11 mouse cellular contexts compared by ENCODE assay signal in genomic region chr4:14145461-14145860, GRCm38 (mm10).
DNase-seq lines count a peak whose midpoint lies in the region; ATAC-seq and TF ChIP-seq lines count a peak whose summit lies in the region.
"Had no signal": no experiment of that assay in that cellular context is flagged by ENCODE, and none has a peak within 500 bp of the region (broad histone marks: within the 10 kb centered on the region; RNA-seq: fewer than 3 reads in every experiment).

No protein-coding gene starts in this region.

- ATAC-seq in neural tube, embryonic 15.5 days (ENCODE audit: low FRiP score): no peak

- intact Hi-C loops in gastrocnemius, postnatal 14 days (cut with DNase I; ENCODE audit: low total_unique reads): no loop called here
- intact Hi-C loops in left cerebral cortex, adult 2 months (cut with DNase I): no loop called here

- H3K27ac ChIP-seq in neural tube, embryonic 15.5 days (replicated peaks): no peak overlapping the region
- no peak overlapping the region for H3K27ac ChIP-seq in embryonic facial prominence, embryonic 10.5 days (replicated peaks)
- H3K27ac ChIP-seq in left cerebral cortex, adult 2 months: no peak overlapping the region
- H3K27ac ChIP-seq: neural tube, embryonic 12.5 days; stomach, embryonic 15.5 days had no signal

- no peaks in the 10 kb centered on the region for H3K36me3 ChIP-seq in neural tube, embryonic 15.5 days
- H3K36me3 ChIP-seq in embryonic facial prominence, embryonic 10.5 days (replicated peaks): no peaks in the 10 kb centered on the region
- H3K36me3 ChIP-seq: neural tube, embryonic 12.5 days; stomach, embryonic 15.5 days had no signal

- no peaks in the 10 kb centered on the region for H3K27me3 ChIP-seq in neural tube, embryonic 15.5 days (replicated peaks)
- no peaks in the 10 kb centered on the region for H3K27me3 ChIP-seq in embryonic facial prominence, embryonic 10.5 days (replicated peaks; ENCODE audit: low read depth, poor library complexity, severe bottlenecking)
- H3K27me3 ChIP-seq: neural tube, embryonic 12.5 days; stomach, embryonic 15.5 days had no signal

- 66% methylated on average over 5 of the region's 5 CpGs for WGBS in neural tube, embryonic 15.5 days
- WGBS in embryonic facial prominence, embryonic 10.5 days: 47% methylated on average over 5 of the region's 5 CpGs

- no peaks in the 10 kb centered on the region for H3K4me1 ChIP-seq in neural tube, embryonic 15.5 days
- H3K4me1 ChIP-seq in embryonic facial prominence, embryonic 10.5 days: no peaks in the 10 kb centered on the region
- H3K4me1 ChIP-seq: neural tube, embryonic 12.5 days; stomach, embryonic 15.5 days had no signal

- peak; percentile 23 for DNase-seq in gastrocnemius, postnatal 14 days
- DNase-seq in gastrocnemius, adult 8-10 months (ENCODE audit: low spot score in 2 of 2): no peak
- DNase-seq in neural tube, embryonic 10.5 days (ENCODE audit: extremely low spot score, low spot score): peak; percentile 47
- peak; percentile 74 for DNase-seq in embryonic facial prominence, embryonic 10.5 days (ENCODE audit: low spot score)
- peak; percentile 18 for DNase-seq in ovary, postnatal 14 days (ENCODE audit: low spot score)
- no peak for DNase-seq in spleen, postnatal 36 days (ENCODE audit: low spot score in 2 of 2)
- DNase-seq in left cerebral cortex, adult 2 months (ENCODE audit: extremely low spot score in 1 of 2, low spot score in 2 of 2): no peak
- DNase-seq: cerebellum, adult 9-11 months had no signal

- no peak overlapping the region for H3K9ac ChIP-seq in neural tube, embryonic 15.5 days (replicated peaks)
- H3K9ac ChIP-seq: neural tube, embryonic 12.5 days; stomach, embryonic 15.5 days had no signal

- H3K4me2 ChIP-seq in neural tube, embryonic 15.5 days: no peak overlapping the region
- H3K4me2 ChIP-seq: neural tube, embryonic 12.5 days; stomach, embryonic 15.5 days had no signal

- no peak overlapping the region for H3K4me3 ChIP-seq in neural tube, embryonic 15.5 days (replicated peaks)
- no peak overlapping the region for H3K4me3 ChIP-seq in embryonic facial prominence, embryonic 10.5 days
- H3K4me3 ChIP-seq in left cerebral cortex, adult 2 months: no peak overlapping the region
- H3K4me3 ChIP-seq: neural tube, embryonic 12.5 days; stomach, embryonic 15.5 days had no signal

- no peak for TF ChIP-seq CTCF in left cerebral cortex, adult 2 months (IDR thresholded peaks at IDR 0.05)

- H3K9me3 ChIP-seq in neural tube, embryonic 15.5 days (replicated peaks): no peaks in the 10 kb centered on the region
- no peaks in the 10 kb centered on the region for H3K9me3 ChIP-seq in embryonic facial prominence, embryonic 10.5 days
- H3K9me3 ChIP-seq: neural tube, embryonic 12.5 days; stomach, embryonic 15.5 days had no signal

Comparison
In these comparisons a context has a peak if more than half of its experiments do, and no peak if none do; other contexts are left out.
1. DNase-seq: peak in gastrocnemius, postnatal 14 days (single experiment), neural tube, embryonic 10.5 days (single experiment), embryonic facial prominence, embryonic 10.5 days (single experiment) and ovary, postnatal 14 days (single experiment); none in gastrocnemius, adult 8-10 months (0 of 2), spleen, postnatal 36 days (0 of 2) and left cerebral cortex, adult 2 months (0 of 2).